Mouse (Mus musculus) C2C12 (cell line): ENCODE results near the gene Kdelr2.

Source experiments
- CEBPB ChIP-seq: IDR thresholded peaks from one replicate; pipeline ENCODE4 v1.6.1; 2011; ENCODE audit warnings: low read depth, mild to moderate bottlenecking, control low read depth, moderate library complexity
- CTCF ChIP-seq: IDR thresholded peaks from one replicate; pipeline ENCODE4 v1.5.1; 2011; ENCODE audit not compliant: control insufficient read depth, insufficient read depth, insufficient read length
- FOSL1 ChIP-seq: IDR thresholded peaks from one replicate; pipeline ENCODE4 v1.8.0; 2011; ENCODE audit warnings: mild to moderate bottlenecking, low read length; ENCODE audit not compliant: poor library complexity, insufficient read depth, severe bottlenecking
- MAX ChIP-seq: IDR thresholded peaks from one replicate; pipeline ENCODE4 v1.6.1; 2011; ENCODE audit warnings: mild to moderate bottlenecking, control low read depth
- USF1 ChIP-seq: IDR thresholded peaks from one replicate; pipeline ENCODE4 v1.6.1; 2011; ENCODE audit warnings: low read depth, mild to moderate bottlenecking, control low read depth, moderate library complexity

DNA sequence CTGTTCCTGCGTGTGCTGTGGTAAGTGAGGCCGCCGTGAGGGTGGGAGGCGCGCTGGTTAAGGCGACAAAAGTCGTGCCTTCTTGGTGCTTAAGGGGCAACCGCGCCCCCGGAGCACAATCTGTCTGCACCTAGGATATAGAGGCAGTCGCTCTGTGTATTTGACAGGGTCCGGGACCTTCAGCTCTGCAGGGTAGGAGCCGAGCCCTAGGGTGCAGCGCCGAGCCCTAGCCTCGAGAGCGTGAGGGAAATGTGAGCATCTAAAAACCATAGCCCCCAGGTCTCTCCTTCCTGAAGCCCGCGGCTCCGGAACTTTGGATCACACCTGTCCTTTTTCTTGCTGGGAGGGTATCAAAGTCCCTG lies 61.1 kb downstream of the Kdelr2 start:
- TF ChIP-seq CTCF (no peak), USF1 (no peak), CEBPB (no peak), FOSL1 (no peak), MAX (no peak)
